Mouse (Mus musculus) spleen, postnatal 10 days (tissue): ENCODE measurements at regions not wholly inside any gene's neighbourhood (a gene's known extent, or its start where the extent isn't known, plus 50 kb on each side); places are given as distances from the start of the nearest gene placed in this dataset.
"Not testable (repeated sequence)": the region's sequence is repeated elsewhere in the genome, so short reads cannot be mapped to it uniquely, and the experiment has no call there.

ENCODE experiments used
- DNase-seq, 2 experiments: peaks; one replicate each; pipeline ENCODE4 v3.0.0; 2021 to 2022; ENCODE audit warnings: low spot score in 2 of 2

- DNase-seq: no peak
Observed at GRCm38 (mm10) chr4:67141896-67142295, 314.5 kb downstream of the Tlr4 start.

GRCm38 (mm10) chr4:67148521-67148920, 321.1 kb downstream of the Tlr4 start:
- no peak for DNase-seq

- DNase-seq: no peak
Observed at GRCm38 (mm10) chr4:67162673-67163072, 335.3 kb downstream of the Tlr4 start.

- no peak for DNase-seq
Observed at GRCm38 (mm10) chr4:67167720-67168119, 340.3 kb downstream of the Tlr4 start.

GRCm38 (mm10) chr4:67187725-67188510, 360.5 kb downstream of the Tlr4 start:
- no peak for DNase-seq

- DNase-seq: no peak
Observed at GRCm38 (mm10) chr4:67190536-67190935, 363.2 kb downstream of the Tlr4 start.

GRCm38 (mm10) chr4:67194425-67194824, 367.0 kb downstream of the Tlr4 start:
- no peak for DNase-seq

- no peak for DNase-seq
Observed at GRCm38 (mm10) chr4:67196907-67197306, 369.5 kb downstream of the Tlr4 start.

GRCm38 (mm10) chr4:67208406-67208805, 381.0 kb downstream of the Tlr4 start:
- DNase-seq: peak; percentile 69

GRCm38 (mm10) chr4:67213363-67213762, 386.0 kb downstream of the Tlr4 start:
- no peak for DNase-seq

- DNase-seq: no peak
Observed at GRCm38 (mm10) chr4:67224533-67224932, 397.1 kb downstream of the Tlr4 start.

- no peak for DNase-seq
Observed at GRCm38 (mm10) chr4:67229214-67229613, 401.8 kb downstream of the Tlr4 start.

- DNase-seq: no peak
Observed at GRCm38 (mm10) chr4:67273553-67273952, 446.2 kb downstream of the Tlr4 start.

GRCm38 (mm10) chr4:67301020-67301419, 473.6 kb downstream of the Tlr4 start:
- no peak for DNase-seq

GRCm38 (mm10) chr4:67301740-67302139, 474.4 kb downstream of the Tlr4 start:
- DNase-seq: no peak

GRCm38 (mm10) chr4:67320098-67320497, 492.7 kb downstream of the Tlr4 start:
- DNase-seq: not testable (repeated sequence)
